Mouse (Mus musculus): ENCODE results near the gene Pnmt.

Pnmt gene

DNA sequence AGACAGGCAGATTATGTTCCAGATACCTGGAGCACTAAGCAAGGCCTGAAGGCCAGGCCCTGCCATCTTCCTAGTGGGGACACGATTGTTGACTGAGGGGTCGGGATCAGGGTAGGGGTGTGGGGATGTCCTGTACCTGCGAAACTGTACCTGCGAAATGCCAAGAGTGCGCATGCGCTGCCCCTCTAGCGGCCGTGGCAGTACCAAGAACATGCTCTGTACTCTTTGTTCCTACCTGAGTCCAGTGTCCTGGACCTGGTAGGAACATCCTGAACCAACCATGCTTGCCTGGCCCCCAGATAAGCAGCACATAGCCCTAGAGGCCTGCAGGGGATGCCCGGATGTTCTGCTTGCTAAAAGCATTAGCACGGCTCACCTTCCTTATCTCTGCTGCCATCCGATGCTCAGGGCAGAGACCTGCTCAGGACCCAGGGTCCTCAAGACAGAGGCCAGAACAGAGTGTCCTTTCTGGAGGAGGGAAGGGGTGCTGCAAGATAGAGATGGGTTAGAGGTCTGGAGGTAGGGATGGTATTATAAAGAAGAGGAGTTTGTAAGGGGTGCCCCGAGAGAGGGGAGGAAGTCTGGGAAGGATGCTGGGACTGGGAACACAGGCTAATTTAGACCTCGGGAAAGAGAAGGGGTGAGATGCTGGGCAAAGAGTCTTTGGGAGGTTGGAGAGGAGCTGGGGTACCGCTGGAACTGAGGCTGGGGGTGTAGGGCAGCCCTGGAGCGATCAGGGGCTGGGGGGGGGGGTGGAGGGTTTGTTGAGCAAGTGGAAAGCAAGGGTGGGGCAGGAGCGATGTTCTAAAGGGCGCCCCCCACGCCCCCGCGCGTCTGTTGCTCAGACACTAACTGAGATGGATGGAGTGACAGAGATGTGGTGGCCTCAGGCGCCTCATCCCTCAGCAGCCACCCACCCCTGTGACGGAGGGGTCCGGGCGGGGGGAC is at the start of gene Pnmt:
Gene Pnmt (plus strand): TSS at position 813 of the 948 bp plus-strand sequence.
- no peak for DNase-seq (ENCODE audit: extremely low read depth, low read depth)

DNA sequence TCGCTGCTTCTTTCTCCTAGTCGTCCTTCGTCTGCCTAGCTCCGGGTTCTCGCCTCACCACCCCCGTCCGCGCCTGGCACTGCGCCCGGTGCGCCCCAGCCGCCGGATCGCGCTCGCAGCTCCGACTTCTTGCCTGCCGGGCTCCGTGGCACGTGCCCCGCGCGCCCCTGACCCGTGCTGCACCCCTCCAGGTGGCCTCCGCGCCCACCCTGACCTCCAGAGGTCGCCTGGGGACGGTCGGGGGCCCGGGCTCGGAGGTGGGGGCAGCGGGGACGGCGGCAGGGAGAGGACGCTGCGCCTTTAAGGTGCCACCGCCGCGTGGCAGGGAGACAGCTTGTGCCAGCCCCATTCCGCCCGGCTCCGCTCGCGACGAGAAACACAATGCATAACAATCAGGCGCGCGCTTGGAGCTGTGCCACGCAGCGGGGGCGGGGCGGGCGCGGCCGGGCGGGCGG is 47.7 kb upstream of the Pnmt start:
- DNase-seq (ENCODE audit: extremely low read depth, low read depth), result no peak

DNA sequence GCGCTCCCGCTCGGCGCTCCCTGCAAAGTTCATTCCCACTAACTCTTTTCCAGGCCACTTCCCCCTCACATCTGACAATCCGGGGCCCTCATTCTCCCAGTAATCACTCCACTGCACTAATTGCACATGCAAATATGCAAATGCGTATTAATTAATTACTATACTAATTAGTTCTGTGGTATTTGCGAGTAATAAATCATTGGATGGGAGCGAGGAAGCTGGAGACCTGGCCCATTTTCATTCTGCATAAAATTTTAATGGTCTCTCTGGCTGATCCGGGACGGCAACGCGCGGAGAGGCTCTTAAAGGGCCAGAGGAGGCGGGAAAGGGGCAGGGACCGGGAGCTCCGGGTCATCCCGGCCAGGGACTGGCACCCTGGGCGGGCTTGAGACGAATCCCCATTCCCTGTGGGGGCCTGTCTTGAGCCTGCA is 47.2 kb upstream of the Pnmt start:
- DNase-seq (ENCODE audit: extremely low read depth, low read depth), result no peak

GRCm38 (mm10) chr11:98339679-98340287 is 46.5 kb upstream of the Pnmt start:
- no peak for DNase-seq (ENCODE audit: extremely low read depth, low read depth)

DNA sequence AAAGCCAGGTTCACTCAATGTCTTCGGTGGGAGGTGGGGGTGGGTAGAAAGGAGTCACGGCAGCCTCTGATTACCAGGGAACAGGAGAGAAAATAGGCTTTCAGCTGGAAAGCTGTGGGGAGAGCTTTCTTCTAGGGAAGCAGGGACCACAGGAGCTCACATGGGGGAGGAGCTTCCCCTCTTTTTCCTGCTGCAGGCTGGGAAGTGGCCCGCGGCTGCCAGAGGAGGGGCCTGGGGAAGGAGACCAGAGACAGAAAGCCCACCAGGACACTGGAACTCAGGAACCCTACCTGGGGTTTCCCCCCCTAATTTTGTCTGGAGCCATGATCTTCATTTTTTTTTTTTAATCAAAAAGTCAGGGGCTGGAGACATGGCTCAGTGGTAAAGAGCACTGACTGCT is 45.7 kb upstream of the Pnmt start:
- no peak for DNase-seq (ENCODE audit: extremely low read depth, low read depth)

DNA sequence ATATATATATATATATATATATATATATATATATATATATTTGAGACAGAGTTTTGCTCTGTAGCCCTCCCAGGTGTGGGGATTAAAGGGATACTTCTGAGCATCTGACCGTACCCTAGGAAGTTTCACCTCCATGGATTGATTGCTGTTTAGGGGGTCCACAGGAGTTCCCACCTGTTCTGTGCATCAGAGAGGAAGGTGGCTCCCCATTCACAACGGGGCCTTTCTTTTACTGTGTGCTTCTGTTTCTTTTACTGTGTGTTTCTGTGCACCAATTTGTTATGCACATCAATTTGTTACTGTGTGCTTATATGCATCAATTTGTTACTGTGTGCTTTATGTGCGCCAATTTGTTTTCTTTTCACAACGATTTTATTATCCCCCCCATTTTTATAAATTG is 45.1 kb upstream of the Pnmt start:
- no peak for DNase-seq (ENCODE audit: extremely low read depth, low read depth)

GRCm38 (mm10) chr11:98342000-98342945 is 44.0 kb upstream of the Pnmt start:
- DNase-seq (ENCODE audit: extremely low read depth, low read depth), result peak; percentile 75

DNA sequence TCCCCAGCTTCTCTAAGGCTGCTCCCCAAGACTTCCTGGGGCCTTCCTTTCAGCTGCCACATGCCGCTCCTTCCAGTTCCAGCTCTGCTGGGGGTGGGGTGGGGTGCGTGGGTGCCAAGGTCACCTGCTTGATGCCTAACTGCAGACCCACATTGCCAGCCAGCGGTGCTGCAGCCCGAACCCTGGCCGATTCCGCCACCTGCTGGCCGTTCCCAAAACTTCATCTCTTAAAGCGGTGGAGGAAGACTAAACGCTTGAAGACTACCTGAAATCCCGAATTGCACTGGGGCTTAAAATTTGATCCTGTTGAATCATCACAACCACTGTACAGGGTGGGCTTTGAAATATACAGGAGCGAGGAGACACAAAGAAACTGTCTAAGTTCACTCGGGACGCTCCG is 41.0 kb upstream of the Pnmt start:
- peak; percentile 54 for DNase-seq (ENCODE audit: extremely low read depth, low read depth)

DNA sequence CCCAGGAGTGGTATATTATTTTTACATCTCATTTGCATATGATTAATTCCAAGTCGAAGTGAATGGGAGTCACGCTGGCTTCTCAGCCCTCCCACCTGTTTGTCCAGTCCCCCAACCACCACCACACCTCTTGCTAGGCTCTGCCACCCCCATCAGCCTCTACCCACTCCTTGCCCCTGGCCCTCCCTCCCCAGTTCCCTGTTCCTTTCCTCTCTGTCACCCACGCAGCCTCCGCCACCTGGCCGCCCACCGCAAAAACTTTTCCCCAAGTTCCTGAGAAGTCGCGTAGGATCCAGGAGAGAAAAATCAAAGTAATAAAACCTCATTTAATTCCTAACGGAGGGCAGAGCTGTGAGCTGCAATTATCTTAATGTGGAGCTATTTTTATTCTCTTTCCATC is 40.1 kb upstream of the Pnmt start:
- DNase-seq (ENCODE audit: extremely low read depth, low read depth), result no peak

GRCm38 (mm10) chr11:98347385-98348082 is 38.7 kb upstream of the Pnmt start:
- no peak for DNase-seq (ENCODE audit: extremely low read depth, low read depth)

- peak; percentile 79 for DNase-seq (ENCODE audit: extremely low read depth, low read depth)
Observed at GRCm38 (mm10) chr11:98348083-98348961, 37.9 kb upstream of the Pnmt start, which contains the start of gene Ppp1r1b. Ppp1r1b (plus strand) TSS chr11:98348404.

DNA sequence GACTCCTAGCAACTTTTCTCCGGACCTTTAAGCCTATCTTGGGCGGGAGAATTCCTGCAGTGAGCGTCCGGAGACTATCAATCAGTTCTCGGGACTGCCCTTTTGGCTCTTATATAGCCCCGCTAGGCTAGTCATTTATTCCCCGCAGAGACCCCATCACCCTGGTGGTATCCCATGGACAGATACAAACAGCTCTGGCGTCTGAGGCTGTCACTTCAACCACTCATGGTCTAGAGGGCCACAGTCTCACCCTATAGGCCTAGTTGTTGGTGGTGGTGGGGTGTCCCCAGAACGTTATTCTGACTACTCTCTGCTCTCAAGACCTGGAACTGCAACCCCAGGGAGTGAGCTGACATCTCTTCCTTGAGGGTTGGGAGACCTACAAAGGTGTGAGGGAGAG is 36.9 kb upstream of the Pnmt start:
- DNase-seq (ENCODE audit: extremely low read depth, low read depth), result no peak

DNA sequence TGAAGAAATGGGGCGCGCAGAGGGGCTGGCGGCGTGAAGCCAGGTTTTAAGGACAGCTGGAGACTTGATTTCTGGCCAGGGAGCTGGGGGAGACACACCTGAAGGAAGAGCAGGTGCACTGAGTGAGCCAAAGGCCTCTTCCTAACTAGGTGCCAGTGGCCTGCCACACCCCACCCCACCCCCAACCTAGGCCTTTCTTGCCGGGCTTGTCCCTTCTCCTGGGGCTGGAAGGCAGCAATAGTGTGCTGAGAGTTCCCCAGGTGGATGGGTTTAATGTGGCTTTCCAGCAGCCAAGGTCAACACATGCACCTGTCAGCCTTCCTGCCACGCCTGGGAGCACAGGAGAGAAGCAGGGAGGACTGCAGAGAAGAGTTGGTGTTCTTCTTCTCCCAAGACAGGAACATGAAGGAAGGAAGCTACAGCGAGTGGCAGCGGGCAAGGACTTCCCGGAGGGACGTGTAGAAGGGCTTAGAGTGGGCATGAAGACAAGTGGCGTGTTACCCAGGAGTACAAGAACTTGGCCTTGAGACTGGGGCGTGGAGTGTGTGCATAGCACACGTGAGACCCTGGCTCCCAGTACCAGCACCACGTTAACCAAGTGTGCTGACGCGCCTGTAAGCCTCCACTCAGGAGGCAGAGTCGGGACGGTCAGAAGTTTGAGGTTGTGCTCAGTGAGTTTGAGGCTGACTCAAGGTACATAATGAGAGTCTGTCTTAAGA is 33.8 kb upstream of the Pnmt start:
- no peak for DNase-seq (ENCODE audit: extremely low read depth, low read depth)

DNA sequence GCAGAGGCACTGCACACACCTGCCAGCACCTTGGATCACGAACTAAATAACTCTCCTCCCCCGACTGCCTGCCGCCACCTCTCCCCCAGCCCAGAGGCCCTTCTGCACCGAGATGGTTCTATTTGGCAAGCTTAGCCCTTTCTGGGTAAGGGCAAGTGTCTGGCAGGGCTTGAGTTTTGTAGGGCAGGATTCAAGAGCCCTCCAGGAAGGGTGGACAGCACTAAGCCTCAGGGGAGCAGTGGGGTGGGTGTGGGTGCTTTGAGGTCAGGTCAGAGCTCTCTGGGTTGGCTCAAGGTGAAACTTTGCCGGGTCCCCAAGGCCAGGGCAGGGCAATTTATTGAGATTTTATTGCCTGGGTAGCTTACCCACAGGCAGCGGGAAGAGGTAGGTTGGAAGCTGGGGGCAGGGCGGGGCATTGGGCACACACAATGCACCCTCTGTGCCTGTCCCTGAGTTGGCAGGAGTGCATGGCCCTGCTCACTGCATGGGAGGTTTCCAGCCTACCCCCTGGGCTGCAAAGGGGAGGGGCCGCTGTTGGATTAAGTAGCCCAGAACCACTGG is 32.5 kb upstream of the Pnmt start:
- no peak for DNase-seq (ENCODE audit: extremely low read depth, low read depth)

DNA sequence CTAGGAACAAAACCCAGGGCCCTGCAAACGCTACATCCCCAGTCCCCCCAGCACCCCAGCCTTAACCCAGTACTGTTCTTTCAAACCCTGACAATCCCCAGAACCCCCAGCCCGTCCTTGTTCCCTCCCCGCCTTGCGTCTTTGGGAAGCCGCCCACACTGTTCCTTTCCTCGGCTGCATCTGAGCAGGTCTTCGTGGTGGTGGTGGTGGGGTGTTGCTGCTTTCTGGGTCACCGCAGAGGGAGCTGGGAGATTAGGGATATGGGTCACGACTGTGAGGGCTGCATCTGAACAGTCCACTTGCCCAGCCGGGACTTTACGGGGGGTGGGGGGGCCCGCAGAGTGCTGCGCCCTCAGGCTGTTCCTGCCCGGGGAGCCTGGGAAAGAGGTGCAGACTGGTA is 31.8 kb upstream of the Pnmt start:
- no peak for DNase-seq (ENCODE audit: extremely low read depth, low read depth)

DNA sequence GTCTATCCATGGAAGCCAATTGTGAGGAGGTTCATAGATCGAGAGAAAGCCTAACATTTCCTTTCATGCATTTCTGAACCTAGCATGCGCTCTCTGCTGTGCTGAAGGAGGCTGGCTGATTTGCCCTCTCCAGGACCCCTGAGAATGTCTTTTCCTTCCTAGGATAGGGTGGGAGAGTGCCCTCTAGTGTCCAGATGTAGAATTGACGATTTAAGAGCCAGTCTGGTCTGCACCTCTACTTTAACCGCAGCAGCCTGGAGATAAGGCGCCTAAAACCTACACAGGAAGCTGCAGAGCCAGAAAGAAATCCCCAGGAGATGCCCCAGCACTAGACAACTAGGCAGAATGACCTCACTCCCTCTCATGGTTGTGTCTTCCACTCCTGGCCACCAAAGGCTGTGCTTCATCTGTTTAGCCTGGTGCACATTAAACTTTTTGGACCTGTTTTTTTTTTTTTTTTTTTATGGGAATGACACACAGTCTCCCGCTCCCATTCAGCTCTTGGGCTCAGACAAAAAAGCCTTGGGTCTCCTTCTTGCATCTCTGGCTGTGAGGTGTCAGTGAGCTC is 30.4 kb upstream of the Pnmt start:
- peak; percentile 87 for DNase-seq (ENCODE audit: extremely low read depth, low read depth)

- DNase-seq (ENCODE audit: extremely low read depth, low read depth), result no peak
Observed at GRCm38 (mm10) chr11:98356625-98357394, 29.4 kb upstream of the Pnmt start.

All from MEL-GATA-1-ER (cell line).